Mouse (Mus musculus): ENCODE data around the gene Acvr1.

Gene Acvr1

DNA sequence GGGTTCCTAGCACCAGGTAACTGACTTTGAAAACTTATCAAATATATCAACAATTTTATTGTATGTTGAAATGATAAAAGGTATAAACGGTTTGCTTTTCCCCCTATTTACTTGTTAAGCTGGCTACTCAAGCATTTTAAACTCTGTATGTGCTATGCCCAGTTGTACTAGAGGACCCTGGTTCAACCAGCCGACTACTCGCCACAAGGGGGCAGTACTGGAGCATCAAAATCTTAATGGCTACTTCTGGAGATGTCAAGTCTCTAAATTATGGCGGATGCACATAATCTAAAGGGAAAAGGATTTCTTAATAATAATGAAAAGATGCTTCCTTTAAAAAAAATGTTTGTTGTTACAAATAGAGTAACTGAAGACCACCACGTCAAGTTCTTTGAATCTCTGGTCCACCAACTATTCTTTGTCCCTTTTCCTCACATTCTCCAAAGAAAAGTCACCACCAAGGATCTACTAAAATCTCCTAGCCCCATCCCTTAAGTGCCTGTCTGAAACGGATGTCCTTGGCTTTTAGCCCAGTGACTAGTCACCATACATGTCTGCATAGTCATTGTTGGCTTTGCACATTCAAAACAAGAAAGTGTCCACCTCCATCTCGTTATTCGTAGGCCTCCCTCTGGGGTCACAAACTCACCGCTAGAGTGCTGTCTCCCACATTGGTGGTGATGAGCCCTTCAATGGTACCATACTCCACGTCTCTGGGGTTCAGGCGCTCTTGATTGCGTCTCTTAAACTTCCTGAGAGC lies 89.8 kb downstream of the Acvr1 start:
- DNase-seq (ENCODE audit: low spot score): peak; percentile 46

DNA sequence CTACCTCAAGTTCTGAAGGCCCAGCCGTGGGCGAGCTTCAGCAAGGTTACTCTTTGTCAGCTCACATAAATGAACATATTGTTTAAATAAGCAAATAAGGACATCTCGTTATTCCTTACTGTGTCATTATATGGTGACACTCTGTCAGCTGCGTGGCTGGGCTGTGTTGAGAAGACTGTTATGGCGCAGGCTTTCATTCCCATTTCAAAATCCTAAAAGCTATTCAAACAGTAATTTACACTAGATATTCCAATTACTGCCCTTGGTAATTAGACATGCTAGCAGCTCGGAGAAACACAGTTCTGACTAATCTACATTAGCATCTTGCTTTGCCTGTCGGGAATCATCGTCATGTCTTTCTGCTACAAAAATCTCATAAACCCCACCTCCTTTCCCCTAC lies 91.4 kb downstream of the Acvr1 start:
- no peak for DNase-seq (ENCODE audit: low spot score)

DNA sequence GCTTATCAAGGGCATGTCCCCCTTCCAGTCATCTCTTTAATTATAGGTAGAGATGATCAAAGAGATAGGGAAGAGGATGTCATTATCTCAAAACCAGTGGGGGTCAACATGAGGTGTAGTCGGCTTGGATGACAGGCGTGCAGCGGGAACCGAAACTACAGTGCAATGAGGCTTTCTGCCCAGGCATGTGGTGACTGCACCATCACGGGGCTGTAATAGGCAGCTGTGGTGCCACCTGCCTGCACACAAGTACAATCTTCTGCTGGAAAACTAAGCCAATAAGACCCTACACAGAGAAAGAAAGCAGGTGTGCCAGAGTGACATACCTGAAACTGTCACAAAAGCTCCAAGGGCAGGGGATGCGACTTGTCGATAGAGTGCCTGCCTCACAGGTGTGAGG lies 96.7 kb downstream of the Acvr1 start:
- DNase-seq (ENCODE audit: low spot score): no peak

GRCm38 (mm10) chr2:58469816-58470215 lies 97.1 kb downstream of the Acvr1 start, which contains the start of gene Gm17409:
TSS of gene Gm17409 (plus strand) at chr2:58470116.
- DNase-seq (ENCODE audit: low spot score): no peak

- no peak for DNase-seq (ENCODE audit: low spot score)
These were observed 108.1 kb downstream of the Acvr1 start for GRCm38 (mm10) chr2:58458820-58459371.

- no peak for DNase-seq (ENCODE audit: low spot score)
These were observed 109.5 kb downstream of the Acvr1 start for GRCm38 (mm10) chr2:58457488-58457865.

- no peak for DNase-seq (ENCODE audit: low spot score)
These were observed 110.0 kb downstream of the Acvr1 start for GRCm38 (mm10) chr2:58456843-58457487.

- no peak for DNase-seq (ENCODE audit: low spot score)
These were observed 112.7 kb downstream of the Acvr1 start for GRCm38 (mm10) chr2:58454095-58454865.

DNA sequence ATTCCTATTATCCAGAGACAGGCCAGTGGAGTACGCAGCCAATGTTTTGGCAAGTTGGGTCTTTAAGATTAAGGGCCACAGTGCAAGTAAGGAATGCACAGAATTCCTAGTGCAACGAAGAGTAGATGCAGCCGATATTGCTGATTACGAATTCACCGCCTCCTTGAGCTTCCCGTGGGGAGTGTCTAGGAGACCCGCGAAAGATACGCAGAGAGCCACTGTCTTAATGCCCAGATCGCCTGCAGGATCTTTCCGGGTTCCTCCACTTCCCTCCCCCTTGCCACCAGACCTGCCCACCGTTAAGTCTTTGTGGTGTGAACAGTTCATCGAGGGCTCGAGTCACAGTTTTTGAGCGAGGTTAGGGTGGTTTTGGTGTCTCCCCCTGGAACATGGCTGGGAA lies 120.0 kb downstream of the Acvr1 start:
- no peak for DNase-seq (ENCODE audit: low spot score)

- no peak for DNase-seq (ENCODE audit: low spot score)
These were observed 123.8 kb downstream of the Acvr1 start for GRCm38 (mm10) chr2:58443163-58443562.

- no peak for DNase-seq (ENCODE audit: low spot score)
These were observed 130.0 kb downstream of the Acvr1 start for GRCm38 (mm10) chr2:58436911-58437310.

GRCm38 (mm10) chr2:58435507-58435906 lies 131.4 kb downstream of the Acvr1 start:
- DNase-seq (ENCODE audit: low spot score): no peak

DNA sequence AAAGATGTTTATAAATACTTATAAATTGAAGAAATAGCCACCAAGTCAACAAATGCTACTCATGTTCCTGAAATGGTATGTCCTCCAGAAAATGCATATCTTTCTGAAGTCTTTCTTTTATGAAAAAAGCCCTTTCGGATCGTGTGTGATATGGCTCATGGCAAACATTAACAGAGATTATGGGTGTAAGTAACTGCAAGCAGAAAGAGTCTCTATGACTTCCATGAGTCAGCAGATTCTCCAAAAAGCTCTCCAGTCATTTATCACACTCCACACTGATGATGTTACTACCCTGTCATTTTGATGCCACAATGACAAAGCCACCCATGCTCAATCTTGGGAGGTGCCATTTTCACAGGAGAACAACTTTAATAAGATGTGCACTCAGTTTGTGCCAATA lies 132.5 kb downstream of the Acvr1 start:
- DNase-seq (ENCODE audit: low spot score): no peak

- DNase-seq (ENCODE audit: low spot score): no peak
These were observed 133.6 kb downstream of the Acvr1 start for GRCm38 (mm10) chr2:58433317-58433716.

GRCm38 (mm10) chr2:58432211-58432610 lies 134.7 kb downstream of the Acvr1 start:
- DNase-seq (ENCODE audit: low spot score): no peak

DNA sequence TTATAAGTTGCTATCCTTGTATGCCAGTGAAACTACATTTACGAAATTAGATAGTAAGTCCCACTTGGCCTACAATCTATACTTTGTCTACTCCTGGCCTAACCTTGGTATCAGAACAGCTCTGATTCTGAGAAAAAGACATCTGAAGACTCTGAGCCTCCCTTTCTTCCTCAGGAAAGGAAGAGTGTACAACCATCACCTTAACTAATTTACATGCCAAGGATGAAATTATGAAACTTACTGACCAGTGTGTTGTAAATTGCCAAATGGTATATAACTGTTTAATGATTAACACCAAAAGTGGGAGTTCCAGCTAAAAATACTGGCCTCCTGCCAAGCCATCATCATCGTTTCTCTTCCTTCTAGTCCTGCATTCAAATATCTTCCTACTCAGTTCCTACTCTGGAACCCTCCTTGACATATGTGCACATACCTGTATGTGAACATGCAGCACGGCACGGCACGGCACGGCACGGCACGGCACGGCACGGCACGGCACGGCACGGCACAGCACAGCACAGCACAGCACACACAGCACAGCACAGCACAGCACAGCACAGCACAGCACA lies 141.4 kb downstream of the Acvr1 start:
- DNase-seq (ENCODE audit: low spot score): no peak

DNA sequence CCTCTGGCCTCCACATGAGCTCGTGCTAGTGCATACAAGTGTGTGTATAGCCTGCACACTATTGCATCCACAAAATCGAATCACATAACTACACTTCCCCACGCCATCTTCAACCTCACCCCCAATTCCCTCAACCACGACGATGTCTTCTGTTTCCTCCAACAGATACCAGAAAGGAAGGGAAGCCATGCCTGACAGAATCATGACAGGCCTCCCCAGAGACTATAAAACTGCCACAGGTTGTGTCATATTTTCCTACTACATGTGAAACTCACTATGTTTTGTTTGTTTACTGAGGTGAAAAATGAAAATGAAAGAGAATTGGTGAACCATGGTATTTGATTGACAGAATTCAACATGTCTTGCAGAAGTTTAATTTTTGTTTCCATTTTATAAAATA lies 143.6 kb downstream of the Acvr1 start:
- no peak for DNase-seq (ENCODE audit: low spot score)

GRCm38 (mm10) chr2:58419571-58419970 lies 147.4 kb downstream of the Acvr1 start:
- no peak for DNase-seq (ENCODE audit: low spot score)

DNA sequence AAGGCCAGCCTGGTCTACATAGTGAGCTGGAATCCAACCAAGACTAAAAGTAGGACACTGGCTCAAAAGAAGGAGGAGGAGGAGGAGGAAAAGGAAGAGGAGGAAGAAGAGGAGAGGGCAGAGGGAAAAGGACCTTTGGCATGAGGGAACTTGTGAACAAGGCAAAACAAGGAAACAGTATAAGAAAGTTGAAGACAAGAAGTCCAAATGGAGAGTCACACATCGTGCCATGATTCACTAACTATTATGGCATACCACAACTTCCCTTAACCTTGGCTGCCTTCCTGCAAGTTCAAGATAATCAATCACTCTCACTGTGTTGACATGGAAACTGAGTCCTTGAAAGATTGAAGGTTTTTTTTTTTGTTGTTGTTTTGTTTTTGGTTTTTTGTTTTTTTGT lies 148.8 kb downstream of the Acvr1 start:
- no peak for DNase-seq (ENCODE audit: low spot score)

GRCm38 (mm10) chr2:58417684-58418083 lies 149.3 kb downstream of the Acvr1 start:
- no peak for DNase-seq (ENCODE audit: low spot score)

- DNase-seq (ENCODE audit: low spot score): no peak
These were observed 151.9 kb downstream of the Acvr1 start for GRCm38 (mm10) chr2:58415037-58415436.

DNA sequence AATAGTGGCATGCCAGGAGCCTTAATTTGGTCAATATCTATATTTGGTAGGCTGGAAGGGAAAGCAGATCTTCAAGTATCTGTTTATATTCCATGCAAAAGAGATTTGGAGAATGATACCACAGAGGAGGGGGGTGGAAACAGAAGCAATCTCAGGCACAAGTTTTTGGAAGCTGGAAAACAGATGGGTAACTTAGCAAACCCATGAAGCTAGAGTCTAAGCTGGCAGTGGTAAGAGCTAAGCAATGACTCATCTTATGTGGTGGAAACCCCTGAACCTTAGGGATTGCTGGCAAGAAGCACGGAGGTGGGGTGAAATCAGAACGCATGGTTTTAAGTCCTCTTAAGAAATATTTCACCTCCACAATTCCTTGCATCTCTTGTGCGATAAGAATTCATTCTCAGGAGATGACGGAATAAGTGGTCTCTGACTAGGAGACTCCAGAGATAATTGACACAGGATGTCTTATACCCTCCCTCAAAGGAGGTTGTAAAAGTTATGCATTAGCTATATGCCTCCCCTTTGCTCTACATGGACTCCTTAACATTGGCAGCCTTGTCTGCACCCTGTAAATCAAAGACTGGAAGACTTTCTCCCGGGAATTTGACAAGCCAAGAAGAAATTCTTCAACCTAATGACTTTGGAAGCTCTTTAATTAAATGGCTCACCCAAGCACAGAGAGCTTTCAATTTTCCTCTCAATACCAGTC lies 157.9 kb downstream of the Acvr1 start:
- no peak for DNase-seq (ENCODE audit: low spot score)

Data from ovary, adult 18-20 months (tissue).